Mouse (Mus musculus) testis, adult 2 months (tissue): ENCODE data around the gene B4galt2.

Experiments
- CTCF ChIP-seq: fragments of 200-500 bp; IDR thresholded peaks from 2 replicates; pipeline ENCODE4 v1.5.1; 2012; ENCODE audit warnings: low read depth, mild to moderate bottlenecking, inconsistent platforms, low read length, moderate library complexity; ENCODE audit not compliant: control insufficient read depth, insufficient read depth, insufficient replicate concordance
- POLR2A ChIP-seq: fragments of 200-500 bp; IDR thresholded peaks from 2 replicates; pipeline ENCODE4 v1.6.1; 2012; ENCODE audit warnings: low read depth, mild to moderate bottlenecking, inconsistent platforms, low read length, moderate library complexity; ENCODE audit not compliant: control insufficient read depth

DNA sequence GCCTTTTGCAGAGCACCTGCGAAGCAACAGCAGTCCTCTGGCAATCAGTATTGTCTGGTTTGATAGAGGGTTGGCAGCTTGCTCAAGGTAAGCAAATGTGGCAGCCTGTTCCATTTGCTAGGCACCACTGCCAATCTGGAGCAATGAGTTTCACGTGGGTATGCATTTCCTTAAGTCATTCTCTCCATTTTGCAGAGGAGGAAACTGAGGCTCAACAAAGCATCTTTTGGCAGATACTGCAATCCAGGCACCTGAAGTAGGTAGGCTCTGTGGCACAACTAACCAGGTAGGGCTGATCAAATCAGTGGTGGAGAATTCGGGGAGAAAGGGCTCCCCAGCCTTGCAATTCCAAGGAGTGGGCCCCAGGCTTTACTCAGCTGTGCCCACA lies 48.8 kb downstream of the B4galt2 start, which contains the start of gene Slc6a9:
- TF ChIP-seq POLR2A, result no peak
- TF ChIP-seq CTCF, result no peak
